Mouse (Mus musculus) telencephalon, adult 2 months (tissue): Measurements from ENCODE around the gene Plcz1.
A peak's percentile ranks its signal among the peaks of the same experiment; 100 is the strongest.

ENCODE experiments used
- DNase-seq: peaks from one replicate; pipeline ENCODE4 v3.0.0-alpha.2; 2011; ENCODE audit warnings: low read depth, low spot score

The Plcz1 gene

DNA sequence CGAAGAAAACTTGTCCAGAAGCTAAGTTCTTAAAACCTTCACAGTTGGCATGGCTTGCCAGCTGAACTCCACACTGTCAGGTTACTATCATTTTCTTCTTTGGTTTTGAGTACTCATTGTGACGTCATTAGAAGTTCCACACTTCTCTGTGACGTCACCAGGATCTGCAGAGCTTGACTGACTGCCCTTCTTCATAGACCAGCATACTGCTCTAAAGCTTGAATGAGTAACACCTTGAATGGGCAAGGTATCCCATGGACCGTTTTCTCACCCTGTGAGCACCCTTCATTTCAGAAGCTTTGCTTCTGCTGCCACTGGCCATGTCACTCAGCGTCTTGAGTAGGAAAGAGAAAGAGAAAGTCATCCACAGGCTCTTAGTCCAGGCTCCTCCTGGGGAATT is at the start of gene Plcz1:
Gene Plcz1 (minus strand): TSS at position 101 of the 400 bp plus-strand sequence.
- no peak for DNase-seq

DNA sequence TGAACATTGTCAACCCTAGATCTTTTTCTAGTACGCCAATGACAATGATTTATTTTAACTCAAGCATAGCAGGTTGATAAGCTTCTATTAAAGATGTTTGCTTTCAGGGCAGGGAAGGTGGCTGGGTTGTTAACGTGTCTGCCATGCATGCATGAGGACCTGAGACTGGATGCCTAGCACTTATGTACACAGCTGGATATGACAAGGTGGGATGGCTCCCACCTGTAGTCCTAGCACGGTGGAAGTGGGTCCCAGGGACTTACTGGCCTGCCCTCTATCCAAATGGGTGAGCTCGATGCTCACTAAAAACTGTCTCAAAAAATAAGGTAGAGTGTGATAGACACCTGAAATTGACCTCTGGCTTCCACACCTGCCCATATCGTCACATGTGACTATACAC is 48.6 kb upstream of the Plcz1 start:
- DNase-seq = no peak

DNA sequence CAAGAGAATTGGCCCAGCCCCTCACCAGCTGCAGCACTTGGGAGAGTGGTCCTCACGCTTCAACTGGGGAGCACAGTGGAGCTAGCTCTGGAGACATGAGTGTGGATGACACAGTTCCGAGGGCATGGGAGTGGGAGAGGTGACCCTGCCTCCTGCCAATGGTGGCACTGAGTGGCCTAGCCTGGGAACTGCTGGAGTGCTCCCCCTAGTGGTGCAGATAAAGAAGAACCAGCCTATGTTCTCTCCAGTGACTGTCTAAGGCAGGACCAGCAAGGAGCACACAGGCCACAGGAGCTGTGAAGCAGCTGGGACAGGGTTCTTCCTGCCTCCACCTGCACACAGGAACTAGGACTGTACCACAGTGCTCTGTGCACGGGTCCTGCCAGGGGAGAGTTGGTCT is 40.5 kb upstream of the Plcz1 start:
- DNase-seq = no peak

DNA sequence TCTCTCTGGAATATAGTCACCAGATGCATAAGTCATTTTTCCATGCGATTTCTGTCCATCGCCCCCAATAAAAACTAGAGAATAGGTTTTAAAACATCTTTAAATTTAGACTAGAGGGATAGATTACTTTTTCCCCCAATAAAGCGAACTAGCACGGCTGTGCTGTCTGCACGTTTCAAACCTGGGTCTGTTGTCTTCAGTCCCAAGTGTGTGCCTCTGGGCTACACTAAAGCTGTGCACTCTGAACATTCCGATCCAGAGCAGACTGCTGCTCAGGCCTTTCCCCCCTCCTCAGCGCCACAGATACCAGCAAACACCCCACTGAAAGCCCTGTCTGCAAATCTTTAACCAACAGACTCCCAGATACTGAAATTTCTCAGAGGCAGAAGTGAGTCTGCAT is 39.7 kb upstream of the Plcz1 start:
- no peak for DNase-seq

DNA sequence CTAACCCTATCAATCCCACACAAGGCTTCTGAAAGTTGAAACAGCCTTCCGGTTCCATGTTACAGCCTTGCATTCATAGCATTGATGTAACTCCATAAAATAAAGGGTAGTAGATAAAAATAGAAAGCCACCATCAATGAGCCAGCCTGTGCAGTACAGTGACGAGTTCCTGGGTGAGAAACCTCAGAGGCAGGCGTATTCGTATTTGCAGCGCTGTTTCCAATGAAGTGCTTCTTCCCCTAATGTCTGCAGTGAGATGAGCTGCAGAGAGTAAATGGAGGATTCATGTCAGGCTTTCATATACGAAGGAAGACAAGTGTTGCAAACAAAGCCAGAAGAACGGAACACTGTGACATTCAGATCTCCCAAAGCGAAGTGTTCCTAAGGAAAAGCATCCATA is 27.9 kb upstream of the Plcz1 start:
- peak; percentile 33 for DNase-seq

DNA sequence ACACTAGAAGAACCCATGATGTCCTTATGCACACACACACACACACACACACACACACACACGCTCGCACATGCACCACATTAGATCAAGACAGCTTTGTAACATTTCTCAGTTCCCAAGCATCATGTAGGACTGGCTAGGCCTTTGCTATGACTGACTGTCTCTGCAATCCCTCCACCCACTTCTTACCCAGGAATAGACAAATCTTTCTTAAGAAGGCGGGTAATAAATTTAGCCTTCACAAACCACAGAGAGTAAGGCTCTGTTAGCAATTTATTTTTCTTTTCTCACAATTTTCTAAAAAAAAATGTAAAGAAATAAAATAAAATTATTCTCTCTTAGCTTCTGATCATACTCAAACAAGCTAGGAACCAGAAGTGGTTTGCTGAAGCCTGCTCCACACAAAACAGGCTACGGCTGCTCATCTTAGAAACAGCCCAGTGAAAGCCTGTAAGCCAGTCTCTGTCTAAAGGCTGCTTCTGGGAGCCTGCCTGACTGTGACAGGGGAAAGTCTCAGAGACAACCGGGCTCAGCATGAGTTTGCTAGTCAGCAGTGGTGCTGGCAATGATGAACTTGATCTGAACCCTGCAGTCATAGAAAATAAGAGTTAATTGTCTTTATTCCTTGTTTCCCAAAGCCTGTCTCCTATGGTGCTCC is 13.1 kb upstream of the Plcz1 start:
- DNase-seq = peak; percentile 80

DNA sequence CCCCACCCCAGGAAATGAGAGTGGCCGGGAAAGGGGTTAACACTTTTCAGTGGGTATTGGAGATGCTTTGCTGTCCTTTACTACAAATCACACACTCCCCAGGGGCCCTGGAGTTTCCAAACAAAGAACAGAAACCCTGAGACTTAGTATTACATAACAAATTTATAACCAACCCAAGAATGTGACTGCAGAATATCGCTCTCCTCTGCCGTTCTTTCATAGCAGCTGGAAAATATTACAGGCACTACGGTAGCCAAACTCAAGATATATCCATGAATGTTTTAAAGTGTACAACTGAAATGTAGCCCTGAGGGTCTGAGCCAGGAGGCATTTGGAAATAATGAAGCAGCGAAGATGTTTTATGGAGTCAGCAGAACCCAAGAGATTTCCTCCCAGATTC is 10.2 kb upstream of the Plcz1 start:
- DNase-seq = no peak

DNA sequence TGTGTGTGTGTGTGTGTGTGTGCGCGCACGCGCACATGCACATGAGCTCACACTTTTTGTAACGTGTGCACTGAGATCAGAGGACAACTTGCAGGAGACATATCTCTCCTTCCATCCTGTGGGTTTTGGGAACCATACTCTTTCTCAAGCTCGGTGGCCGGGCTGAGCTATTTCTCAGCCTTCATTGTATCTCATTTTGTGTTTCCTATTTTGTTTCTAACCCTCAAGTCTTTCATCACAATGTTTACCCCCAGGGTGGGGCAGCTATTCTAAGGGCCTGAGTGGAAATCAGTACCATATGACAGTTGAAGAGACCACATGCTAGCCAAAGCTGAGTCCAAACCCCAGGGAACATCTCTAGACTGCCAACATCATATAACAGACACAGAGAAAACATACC is 305 bp downstream of the Plcz1 start, which contains the start of gene Capza3:
Gene Capza3 (plus strand): TSS at position 301 of the 400 bp plus-strand sequence.
- no peak for DNase-seq

DNA sequence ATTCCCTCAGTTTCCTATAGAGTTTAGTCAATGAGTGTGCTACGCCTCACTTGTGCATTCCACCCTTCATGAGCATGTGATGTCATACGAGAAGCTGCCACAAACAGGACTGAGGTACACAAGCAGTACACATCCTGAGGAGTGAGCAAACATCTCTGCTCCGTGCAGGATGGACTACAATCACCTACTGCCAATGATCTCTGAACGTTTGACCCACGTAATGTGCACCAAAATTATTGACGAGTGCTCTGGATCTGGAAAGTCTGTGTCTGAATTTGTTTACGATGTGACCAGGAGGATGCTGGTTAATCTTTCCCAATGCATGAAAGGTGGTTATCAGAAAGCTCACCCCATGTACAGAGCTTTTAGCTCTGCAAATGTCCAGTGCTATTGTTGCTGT is 16.9 kb downstream of the Plcz1 start:
- no peak for DNase-seq

DNA sequence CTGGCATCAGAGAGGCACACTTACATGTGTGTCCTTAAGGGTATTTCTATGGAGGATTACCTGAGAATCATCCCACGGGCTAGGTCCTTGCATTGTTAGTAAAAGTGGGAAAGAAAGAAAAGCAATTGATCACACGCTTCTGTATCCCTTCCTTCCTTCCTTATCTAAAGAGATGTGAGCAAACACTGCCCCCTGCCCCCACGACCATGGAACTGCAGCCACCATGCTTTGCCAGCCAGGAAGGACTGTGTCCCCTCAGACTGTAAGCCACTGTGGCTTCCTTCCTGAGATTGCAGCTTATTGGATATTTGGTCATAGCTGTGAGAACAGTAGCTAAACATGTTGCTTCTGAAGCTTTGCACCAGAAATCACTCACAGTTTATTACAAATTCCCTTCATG is 36.1 kb downstream of the Plcz1 start:
- no peak for DNase-seq

DNA sequence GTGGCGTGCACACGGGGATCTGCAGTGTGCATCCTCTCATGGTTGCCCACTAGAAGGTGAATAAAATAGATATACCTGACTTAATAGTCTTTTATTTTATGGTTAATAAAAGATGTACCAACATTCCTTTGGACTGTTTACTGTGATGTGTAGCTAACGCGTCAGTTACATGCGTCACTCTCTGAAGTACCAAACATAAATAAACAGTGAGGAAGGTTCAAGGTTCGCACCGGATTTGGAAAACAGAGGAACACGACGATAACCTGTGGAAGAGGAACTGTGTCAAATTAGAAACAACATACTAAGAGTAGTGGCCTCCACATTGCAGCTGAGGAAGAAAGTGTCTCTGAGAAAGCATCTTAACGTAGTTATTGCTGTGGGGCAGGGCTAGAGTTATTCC is 51.7 kb downstream of the Plcz1 start:
- DNase-seq = no peak

DNA sequence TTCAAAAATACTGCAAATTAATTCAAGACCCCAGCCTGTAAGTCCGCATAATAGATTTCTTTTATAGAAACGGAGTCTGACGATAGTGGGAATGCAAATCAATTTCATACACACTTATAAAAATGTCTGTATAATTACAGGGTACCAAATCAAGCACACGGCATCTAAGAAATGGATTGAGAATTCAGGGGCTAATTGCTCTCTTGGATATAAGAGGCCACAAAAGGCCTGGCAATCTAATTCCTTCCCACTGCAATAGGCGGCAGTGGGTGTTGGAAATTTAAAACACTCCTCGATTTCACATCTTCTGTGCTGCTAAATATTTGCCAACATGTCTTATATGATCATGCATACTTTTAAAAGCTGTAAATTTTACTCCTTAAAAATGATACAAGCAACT is 52.2 kb downstream of the Plcz1 start:
- DNase-seq = no peak

DNA sequence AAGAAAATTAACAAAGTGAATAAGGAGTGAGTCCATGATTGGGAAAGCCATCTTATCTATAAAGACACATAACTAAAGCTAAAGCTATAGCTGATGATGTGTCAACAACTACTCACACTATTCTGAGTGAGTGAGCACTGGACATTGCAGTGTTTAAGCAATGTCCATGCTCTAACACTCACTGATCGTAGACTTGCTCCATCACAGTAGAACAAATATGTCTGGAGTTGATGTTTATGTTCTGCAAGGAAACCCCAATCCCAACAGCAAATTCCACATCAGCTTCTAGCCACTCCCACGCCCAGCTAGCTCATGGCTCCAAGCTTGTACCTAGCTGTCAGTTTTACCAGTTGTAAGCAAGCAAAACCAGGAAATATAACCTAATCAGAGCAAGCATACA is 54.7 kb downstream of the Plcz1 start:
- DNase-seq = no peak

DNA sequence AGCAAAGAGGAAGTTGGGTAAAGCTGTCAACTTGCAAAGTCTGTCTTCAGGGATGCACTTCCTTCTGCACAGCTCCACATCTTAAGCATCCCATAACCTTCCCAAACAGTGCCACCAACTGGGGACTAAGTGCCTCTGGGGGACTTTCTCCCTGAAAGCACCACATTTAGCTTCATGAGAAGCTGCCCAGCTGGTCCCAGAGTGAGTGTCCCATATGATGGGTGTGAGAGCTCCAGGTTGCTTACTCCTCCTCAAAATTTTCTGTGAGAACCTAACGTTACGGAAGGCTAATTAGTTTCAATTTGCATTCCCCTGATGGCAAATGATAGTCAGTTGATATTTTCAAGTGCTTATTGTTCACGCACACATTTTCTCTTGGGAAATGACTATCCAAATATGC is 57.2 kb downstream of the Plcz1 start:
- DNase-seq = no peak

DNA sequence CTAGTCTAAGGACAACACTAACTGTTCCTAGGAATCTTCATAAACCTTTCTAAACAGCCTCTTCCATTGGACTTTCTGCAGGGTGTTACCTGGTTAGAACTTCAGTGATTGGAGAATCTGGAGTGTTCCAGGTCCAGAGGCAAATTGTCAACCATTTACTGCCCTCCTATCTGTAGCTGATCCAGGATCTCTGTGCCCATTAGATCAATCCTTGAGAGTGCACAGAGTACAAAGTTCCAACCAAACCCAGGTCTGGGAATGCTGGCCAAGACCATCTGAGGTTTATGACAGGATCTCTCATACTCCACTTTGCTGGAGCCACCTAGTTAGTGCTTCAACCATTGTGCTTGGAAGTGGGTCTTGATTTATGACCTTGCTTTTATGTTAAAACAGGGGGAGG is 60.2 kb downstream of the Plcz1 start:
- no peak for DNase-seq

DNA sequence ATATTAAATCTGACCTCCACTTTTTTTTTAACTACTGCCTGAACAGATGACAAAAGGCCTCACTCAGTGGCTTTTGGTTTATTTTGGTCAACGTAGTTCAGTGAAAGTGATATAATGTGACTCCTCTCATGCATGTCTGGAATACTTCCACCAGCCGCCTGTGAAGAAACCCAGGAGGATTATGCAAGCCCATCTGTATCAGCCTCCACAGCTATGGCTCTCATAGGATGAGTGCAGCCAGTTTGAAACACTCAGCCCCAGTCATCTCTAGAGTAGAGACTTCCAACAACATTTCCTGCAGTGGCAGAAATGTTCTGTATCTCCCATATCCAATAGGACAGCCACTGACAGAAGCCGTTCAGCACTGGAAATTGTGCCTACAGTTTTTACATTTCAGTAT is 63.1 kb downstream of the Plcz1 start:
- DNase-seq = no peak

DNA sequence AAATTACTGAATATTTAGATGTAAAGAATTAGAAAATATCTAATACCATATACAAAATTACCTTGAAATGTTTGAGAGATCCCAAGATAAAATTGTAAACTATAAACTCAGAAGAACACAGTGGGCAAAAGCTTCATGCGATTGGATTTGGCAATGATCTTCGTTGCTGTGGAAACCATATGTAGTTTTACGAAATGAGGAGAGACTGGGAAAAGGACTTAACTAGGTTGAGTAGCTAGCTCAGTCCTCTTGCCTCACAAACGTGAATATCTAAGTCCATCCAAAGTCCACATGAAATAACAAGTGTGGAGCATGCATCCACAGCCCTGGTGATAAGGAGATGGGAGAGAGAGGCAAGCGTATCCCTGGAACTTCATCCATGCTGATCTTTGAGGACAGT is 66.6 kb downstream of the Plcz1 start:
- DNase-seq = no peak

DNA sequence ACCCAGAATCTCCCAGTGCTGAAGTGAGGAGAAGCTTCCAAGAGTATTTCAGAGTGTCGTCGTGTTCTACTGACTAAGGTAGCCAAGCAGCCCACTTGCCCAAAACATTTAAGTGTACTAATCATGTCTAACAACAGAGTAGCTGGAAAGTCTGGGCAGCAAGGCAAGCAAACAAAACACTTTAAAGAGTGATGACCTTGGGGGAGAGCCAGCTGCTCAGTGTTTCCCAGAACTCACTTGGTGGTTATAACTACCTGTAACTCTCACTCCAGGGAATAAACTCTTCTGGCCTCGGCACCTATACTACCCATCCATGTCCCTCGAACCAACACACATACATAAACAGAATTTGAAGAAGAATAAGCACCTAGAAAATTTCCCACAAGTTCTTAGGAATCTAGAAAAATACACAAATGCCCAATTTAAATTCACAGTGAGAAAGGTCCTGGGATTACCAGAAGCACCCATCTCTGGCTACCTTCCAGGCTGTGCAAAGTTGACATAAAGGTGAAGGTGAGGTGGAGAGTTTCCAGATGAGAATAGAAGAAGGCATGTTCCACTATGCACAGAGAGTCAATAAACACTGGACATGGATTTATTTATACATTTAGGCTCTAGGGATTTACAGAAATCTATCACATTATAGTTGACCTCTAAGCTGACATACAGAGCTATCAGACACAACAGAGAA is 69.5 kb downstream of the Plcz1 start:
- DNase-seq = no peak

DNA sequence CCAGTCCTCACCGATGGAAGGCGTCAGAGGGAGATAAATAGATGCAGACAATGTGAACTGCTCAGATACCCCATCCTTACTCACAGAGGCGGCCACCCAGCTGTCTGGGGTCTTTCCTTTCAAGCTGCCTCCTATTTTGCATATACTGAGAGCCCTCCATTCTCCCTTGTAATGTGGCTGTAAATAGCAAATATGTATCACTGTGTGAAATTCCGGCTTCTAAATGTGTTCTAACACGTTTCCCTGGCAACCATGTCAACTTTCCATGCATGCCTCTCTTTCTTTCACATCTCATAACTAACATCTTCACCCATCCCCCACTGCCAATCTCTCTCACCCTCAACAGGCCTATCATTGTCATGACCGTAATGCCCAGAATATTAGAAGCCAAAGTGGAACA is 74.6 kb downstream of the Plcz1 start:
- DNase-seq = no peak

DNA sequence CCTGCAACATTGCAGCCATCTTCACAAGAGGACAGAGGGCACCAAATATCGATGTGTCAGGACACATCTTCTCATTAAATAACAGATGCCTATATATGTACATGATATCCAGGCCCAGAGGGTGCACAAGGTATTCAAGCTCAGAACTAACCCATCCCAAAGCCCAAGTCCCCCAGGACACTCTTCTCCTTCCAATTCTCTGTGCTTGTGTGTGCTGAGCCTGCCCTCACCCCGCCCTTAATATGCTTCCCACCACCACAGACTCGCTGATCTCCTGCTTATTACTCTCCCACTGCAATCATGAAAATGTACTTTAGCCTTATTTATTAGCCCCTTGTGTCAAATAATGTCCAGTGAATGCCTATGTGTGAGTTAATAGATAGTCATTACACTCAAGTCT is 76.4 kb downstream of the Plcz1 start:
- no peak for DNase-seq

DNA sequence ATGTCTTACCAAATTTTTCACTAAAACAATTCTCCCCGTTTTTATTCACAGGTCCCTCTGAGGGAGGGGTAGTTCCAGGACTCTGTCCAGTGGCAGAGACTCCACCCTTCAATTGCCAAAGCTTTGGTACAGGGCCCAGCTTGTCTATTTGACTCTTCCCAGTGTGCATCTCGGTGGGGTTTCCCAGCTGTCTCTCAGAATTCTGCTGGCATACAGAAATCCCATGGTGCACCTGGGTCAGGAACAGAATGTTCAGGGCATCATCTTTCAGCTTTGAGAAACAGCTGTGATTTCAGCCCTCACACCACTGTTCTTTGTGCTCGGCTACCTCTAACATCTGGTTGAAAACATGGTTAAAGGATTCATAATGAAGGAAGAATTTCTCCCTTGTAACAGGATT is 77.5 kb downstream of the Plcz1 start:
- no peak for DNase-seq

DNA sequence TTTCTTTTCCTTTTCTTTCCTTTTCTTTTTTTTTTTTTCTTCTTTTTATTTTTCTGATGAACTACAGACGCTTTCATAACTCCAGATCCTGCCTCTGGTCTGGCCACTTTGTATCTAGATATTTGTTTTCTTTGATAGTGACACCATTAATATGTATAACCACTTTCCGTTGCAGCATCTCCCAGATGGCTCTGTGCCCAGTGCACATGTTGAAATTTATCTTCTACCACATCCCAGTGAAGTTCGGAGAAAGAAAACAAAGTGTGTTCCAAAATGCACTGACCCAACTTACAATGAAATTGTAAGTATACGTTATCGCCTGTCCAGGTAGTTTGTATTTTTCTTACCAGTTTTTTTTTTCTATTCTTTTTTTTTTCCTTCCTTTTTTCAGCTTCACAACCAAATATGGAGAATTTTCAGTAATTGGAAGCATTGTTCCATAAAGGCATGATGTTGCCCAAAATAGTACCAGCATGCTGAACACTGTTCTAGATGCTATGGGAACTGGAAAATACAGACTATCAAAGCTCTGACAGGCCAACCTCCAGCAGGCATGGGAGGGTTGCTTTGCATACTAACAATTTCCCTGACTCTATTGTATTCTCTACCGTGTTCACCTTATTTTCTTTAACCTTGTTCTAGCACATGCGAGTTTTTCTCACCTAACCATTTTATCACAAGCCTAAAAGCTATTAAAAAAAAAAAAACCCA is 83.6 kb downstream of the Plcz1 start:
- DNase-seq = no peak

DNA sequence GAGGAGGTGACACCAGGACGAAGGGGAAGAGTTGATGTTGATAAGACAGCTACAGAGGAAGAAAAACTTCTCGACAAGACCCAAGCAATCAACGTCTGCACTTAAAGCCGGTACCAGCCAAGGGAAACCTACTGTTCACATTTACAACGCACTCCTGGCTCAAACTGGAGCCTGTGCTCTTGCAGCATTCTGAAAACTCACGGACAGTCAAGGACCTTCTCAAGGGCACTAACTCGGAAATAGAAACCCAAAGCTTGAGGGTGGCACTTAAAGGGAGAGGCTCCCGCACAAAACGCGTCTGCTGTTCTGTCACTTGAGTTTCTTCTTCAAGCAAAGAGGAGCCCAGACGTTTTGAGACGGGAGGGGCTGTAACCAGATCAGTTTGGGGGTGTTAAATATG is 87.7 kb downstream of the Plcz1 start:
- DNase-seq = no peak
